Mouse (Mus musculus): ENCODE data around the gene Cald1.

DNA sequence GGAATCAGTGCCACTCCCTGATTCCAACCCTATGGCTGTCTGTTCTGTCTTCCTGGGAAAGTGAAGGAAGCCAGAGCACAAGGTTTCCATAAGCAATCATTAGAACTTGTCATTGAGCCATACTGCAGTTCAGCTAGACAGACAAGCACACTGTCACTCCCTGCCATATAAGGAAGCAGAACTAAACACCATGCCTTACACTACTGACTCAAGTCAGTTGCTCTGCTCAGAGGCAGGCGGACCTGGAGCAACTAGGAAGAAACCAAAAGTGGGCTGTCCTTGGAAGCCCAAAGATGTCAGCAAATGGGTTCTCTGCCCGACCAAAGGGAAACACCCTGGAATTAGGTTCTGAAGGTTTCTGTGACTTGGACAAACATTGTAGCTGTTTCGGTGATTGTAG lies 10.3 kb downstream of the Cald1 start:
- TF ChIP-seq POLR2A (IDR thresholded peaks at IDR 0.05; ENCODE audit: extremely low read depth, insufficient read depth, low read length) (no peak), CTCF (IDR thresholded peaks at IDR 0.05; ENCODE audit: extremely low read depth, insufficient read depth, low read length) (no peak)

Data from cortical plate, adult 2 months (tissue).